Mouse (Mus musculus) liver, adult 2 months (tissue): ENCODE results near the gene Dock4. TPM values are rescaled to one million over a fixed set of nuclear protein-coding genes. Genes with fewer than 3 reads are reported as not detected.

Experiments used
- DNase-seq: peaks from one replicate; pipeline ENCODE4 v3.0.0-alpha.2; 2011; ENCODE audit warnings: low read depth, low spot score; ENCODE audit errors: extremely low read depth
- H3K27ac ChIP-seq: fragments of 200-500 bp; replicated peaks from 2 replicates; pipeline ENCODE4 v1.5.1; 2012; ENCODE audit warnings: low read depth, mild to moderate bottlenecking, control low read depth, inconsistent platforms, low read length; ENCODE audit not compliant: insufficient read depth
- H3K27me3 ChIP-seq: fragments of 200-500 bp; 2 replicates; pipeline ENCODE4 v1.6.1; 2012; ENCODE audit warnings: mild to moderate bottlenecking, moderate library complexity, low read length, inconsistent platforms; ENCODE audit not compliant: control insufficient read depth, insufficient read depth
- H3K36me3 ChIP-seq: fragments of 200-500 bp; 2 replicates; pipeline ENCODE4 v1.6.1; 2012; ENCODE audit warnings: low read length, inconsistent platforms; ENCODE audit not compliant: control insufficient read depth, insufficient read depth
- H3K4me1 ChIP-seq: fragments of 200-500 bp; 2 replicates; pipeline ENCODE4 v1.6.1; 2011; ENCODE audit warnings: low read length; ENCODE audit not compliant: control insufficient read depth, insufficient read depth
- H3K4me3 ChIP-seq: fragments of 200-500 bp; 2 replicates; pipeline ENCODE4 v1.5.1; 2011; ENCODE audit warnings: low read depth, mild to moderate bottlenecking, control low read depth, low read length, moderate library complexity; ENCODE audit not compliant: insufficient read depth
- H3K79me2 ChIP-seq: fragments of 200-500 bp; 2 replicates; pipeline ENCODE4 v1.6.1; 2012; ENCODE audit warnings: inconsistent platforms, mild to moderate bottlenecking, low read length, moderate library complexity; ENCODE audit not compliant: control insufficient read depth, insufficient read depth
- H3K9ac ChIP-seq: fragments of 200-500 bp; 2 replicates; pipeline ENCODE4 v1.6.1; 2012; ENCODE audit warnings: low read depth, mild to moderate bottlenecking, control low read depth, inconsistent platforms, low read length
- CTCF ChIP-seq: fragments of 200-500 bp; IDR thresholded peaks from 2 replicates; pipeline ENCODE4 v1.5.1; 2011; ENCODE audit warnings: low read depth, low read length, control low read depth
- POLR2A ChIP-seq: fragments of 200-500 bp; IDR thresholded peaks from 2 replicates; pipeline ENCODE4 v1.6.1; 2011; ENCODE audit warnings: low read length, control low read depth; ENCODE audit not compliant: insufficient read depth; ENCODE audit errors: extremely low read depth
- WGBS: fragments of 180-500 bp; shearing (Covaris S2); methylation state at CpG from one replicate; pipeline ENCODE4 v1.1.7; 2018; 5-methylcytosine and 5-hydroxymethylcytosine counted together
- polyA plus RNA-seq: library from polyadenylated mRNA; depleted of rRNA; stranded (reverse); fragments of >200 nt; gene quantifications from 2 replicates; pipeline ENCODE4 v1.2.3, GENCODE M21; 2012
- total RNA-seq: library from RNA; depleted of rRNA; stranded (reverse); fragments of >200 nt; gene quantifications from 2 replicates; pipeline ENCODE4 v1.2.3, GENCODE M21; 2014

Dock4 gene
- total and polyA plus RNA-seq, 2 experiments = 5.9 to 26.8 TPM

DNA sequence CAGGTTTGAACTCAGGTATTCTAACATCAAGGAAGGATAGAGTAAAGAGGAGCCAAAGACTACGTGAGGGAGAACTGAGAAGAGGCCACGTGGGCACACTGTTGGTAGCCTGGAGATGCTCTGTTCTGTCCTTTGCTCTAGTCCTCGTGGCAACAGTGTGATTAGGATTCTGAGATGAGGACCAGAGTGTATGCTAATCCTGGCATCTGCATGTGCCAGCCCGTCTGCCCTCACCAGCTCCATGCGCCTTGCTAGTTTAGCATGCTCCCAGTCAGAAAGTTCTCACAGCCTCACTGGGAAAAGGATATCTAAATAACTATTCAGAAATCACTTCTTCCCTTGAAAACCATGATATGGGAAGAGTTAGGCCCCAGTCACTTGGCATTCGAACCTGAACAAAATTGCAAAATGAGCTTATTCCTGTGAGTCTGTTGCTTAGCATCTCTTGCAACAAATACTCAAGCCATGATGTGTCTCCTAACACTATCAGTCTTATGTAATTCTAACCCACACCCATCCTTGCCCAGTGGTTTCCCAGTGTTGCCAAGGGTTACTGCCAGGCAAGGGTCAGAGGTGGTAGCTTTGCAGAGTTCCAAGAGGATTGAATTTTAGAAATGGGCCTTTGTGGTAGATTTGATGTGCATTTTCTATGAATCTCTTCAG is 372.4 kb downstream of the Dock4 start:
- WGBS = 95% methylated on average over 6 of the region's 6 CpGs
- H3K79me2 ChIP-seq = no peaks in the 10 kb centered on the region
- no peak overlapping the region for H3K9ac ChIP-seq
- no peak for TF ChIP-seq POLR2A
- no peak for TF ChIP-seq CTCF
- H3K27me3 ChIP-seq = no peaks in the 10 kb centered on the region
- H3K4me3 ChIP-seq = no peak overlapping the region
- DNase-seq = no peak
- H3K4me1 ChIP-seq = peaks cover 2% of the 10 kb centered on the region; the same call in 1 of the 2 replicates
- peaks cover 38% of the 10 kb centered on the region for H3K36me3 ChIP-seq
- H3K27ac ChIP-seq = no peak overlapping the region

DNA sequence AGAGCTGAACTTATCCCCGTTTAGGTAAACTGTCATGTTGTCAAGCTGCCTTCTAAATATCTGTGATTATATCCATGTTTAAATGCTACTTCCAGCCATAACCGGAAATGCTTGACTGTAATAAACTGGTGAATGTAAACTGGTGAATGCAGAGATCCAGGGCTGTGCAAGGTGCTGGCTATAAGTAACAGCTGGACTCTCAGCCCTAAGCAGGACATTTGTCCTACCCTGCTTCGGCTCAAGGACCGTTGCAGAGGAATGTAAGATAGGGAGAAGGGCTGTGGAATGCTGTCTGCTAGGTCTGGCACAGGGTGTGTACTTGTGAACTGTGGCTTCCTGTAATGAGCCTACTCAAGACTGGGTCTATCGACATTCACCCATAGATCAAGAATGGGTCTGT is 377.9 kb downstream of the Dock4 start:
- no peaks in the 10 kb centered on the region for H3K27me3 ChIP-seq

DNA sequence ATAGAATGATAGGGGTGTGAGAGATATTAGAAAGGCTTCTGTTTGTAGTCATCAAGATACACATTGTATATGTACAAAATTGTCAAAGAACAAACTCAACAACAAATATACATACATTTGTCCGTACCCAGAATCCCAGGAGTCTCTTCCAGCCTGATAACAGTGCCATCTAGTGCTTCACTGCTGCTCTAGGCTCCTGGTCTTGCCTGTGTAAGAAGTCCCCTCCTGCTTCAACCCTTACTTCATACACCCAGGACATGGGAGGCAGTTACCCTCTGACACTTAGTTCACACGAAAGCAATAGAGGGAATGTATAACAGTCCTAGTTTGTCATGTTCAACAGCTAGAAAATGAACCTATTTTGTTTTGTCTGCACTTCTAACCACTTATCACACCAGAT is 378.5 kb downstream of the Dock4 start:
- Histone ChIP-seq H3K4me3 (no peak overlapping the region), H3K27me3 (no peaks in the 10 kb centered on the region), H3K79me2 (no peaks in the 10 kb centered on the region), H3K36me3 (peaks cover 43% of the 10 kb centered on the region), H3K27ac (no peak overlapping the region), H3K9ac (no peak overlapping the region), H3K4me1 (no peaks in the 10 kb centered on the region)
- DNase-seq = no peak
- TF ChIP-seq CTCF (no peak), POLR2A (no peak)
- WGBS = 89% methylated on average over 2 of the region's 2 CpGs

More for the DNA sequence above, 377.9 kb downstream of the Dock4 start:
- no peaks in the 10 kb centered on the region for H3K4me1 ChIP-seq
- TF ChIP-seq CTCF (no peak), POLR2A (no peak)
- no peak for DNase-seq
- H3K4me3 ChIP-seq = no peak overlapping the region
- 85% methylated on average over 5 of the region's 5 CpGs for WGBS
- H3K27ac ChIP-seq = no peak overlapping the region
- H3K36me3 ChIP-seq = peaks cover 37% of the 10 kb centered on the region
- H3K9ac ChIP-seq = no peak overlapping the region
- H3K79me2 ChIP-seq = no peaks in the 10 kb centered on the region

DNA sequence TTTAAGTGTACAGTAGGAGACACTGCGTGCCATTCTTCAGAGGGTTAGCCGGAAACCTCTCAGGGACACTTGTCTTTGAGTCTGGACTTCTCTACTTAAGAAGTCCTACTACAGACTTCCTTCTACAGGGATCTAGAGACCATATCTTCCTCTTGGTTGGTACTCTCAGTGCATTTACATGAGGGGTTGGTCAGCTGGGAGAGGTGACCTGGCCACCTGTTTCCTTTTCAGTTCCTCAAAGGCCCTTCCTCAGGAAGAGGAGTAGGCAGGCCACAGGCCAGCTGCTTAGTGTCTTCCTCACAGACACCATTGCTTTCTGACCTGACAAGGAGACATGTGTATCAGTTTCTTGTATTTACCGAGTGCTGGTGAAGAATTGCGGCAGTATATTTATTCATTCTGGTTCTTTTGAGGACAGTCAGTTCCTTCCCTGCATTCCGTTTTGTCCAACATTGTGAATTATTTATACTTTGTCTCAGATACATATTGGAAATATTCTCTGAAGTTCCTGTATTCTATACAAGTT is 380.2 kb downstream of the Dock4 start:
- no peak overlapping the region for H3K27ac ChIP-seq
- DNase-seq = no peak
- no peaks in the 10 kb centered on the region for H3K4me1 ChIP-seq
- WGBS = 87% methylated on average over 5 of the region's 5 CpGs
- peaks cover 43% of the 10 kb centered on the region for H3K36me3 ChIP-seq
- no peak overlapping the region for H3K9ac ChIP-seq
- H3K79me2 ChIP-seq = no peaks in the 10 kb centered on the region
- TF ChIP-seq CTCF (no peak), POLR2A (no peak)
- no peaks in the 10 kb centered on the region for H3K27me3 ChIP-seq
- no peak overlapping the region for H3K4me3 ChIP-seq

DNA sequence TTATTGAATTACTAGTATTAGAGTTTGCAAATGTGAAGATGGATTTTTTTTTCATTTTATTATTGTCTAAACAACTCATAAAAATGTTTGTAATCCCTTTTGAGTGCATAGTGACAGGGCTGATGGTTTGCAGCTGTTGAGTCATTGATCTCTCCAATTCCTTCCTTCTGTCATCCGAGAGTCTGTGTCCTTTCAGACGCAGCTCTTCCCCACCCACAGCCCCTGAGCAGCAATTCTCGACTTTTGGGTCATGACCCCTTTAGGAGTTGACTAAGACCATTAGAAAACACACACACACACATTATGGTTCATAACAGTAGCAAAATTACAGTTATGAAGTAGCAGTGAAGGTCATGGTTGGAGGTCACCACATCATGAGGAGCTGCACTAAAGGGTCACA is 380.7 kb downstream of the Dock4 start:
- Histone ChIP-seq H3K79me2 (no peaks in the 10 kb centered on the region), H3K27ac (no peak overlapping the region), H3K36me3 (peaks cover 44% of the 10 kb centered on the region), H3K9ac (no peak overlapping the region), H3K4me1 (no peaks in the 10 kb centered on the region), H3K27me3 (no peaks in the 10 kb centered on the region), H3K4me3 (no peak overlapping the region)
- DNase-seq = no peak
- WGBS = 73% methylated on average over 3 of the region's 3 CpGs
- TF ChIP-seq POLR2A (no peak), CTCF (no peak)

DNA sequence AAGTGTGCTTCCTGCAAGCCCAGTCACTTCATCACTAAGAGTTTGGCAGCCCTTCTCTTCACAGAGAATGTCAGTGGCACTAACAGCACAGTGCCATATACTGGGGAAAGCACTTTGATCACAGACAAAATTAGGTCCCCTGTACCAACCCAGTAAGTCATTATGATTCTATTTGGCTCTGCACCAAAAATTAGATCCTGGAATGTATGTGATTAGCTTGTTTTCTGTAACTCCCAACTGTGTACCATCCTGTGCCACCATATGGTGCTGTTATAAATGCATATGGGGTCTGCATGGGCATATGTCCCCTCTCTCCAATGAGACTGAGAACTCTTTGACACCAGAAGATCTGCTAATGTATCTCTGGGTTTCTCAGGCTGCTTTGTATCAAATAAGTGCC is 382.3 kb downstream of the Dock4 start:
- TF ChIP-seq POLR2A (no peak), CTCF (no peak)
- Histone ChIP-seq H3K27ac (no peak overlapping the region), H3K36me3 (peaks cover 48% of the 10 kb centered on the region), H3K4me1 (no peaks in the 10 kb centered on the region), H3K9ac (no peak overlapping the region), H3K4me3 (no peak overlapping the region), H3K79me2 (no peaks in the 10 kb centered on the region), H3K27me3 (no peaks in the 10 kb centered on the region)
- no peak for DNase-seq
